Comparison of ENCODE assay signal across 10 mouse cellular contexts in genomic region chr14:21087390-21088060, GRCm38 (mm10). TPM values are rescaled to one million over a fixed set of nuclear protein-coding genes. Genes with fewer than 3 reads are reported as not detected.
DNase-seq lines count a peak whose midpoint lies in the region; ATAC-seq and TF ChIP-seq lines count a peak whose summit lies in the region.
"Had no signal": no experiment of that assay in that cellular context is flagged by ENCODE, and none has a peak within 500 bp of the region (broad histone marks: within the 10 kb centered on the region; RNA-seq: fewer than 3 reads in every experiment).

No protein-coding gene starts in this region.

- H3K9ac ChIP-seq in hindbrain, embryonic 13.5 days = no peak overlapping the region
- H3K9ac ChIP-seq in liver, embryonic 12.5 days = no peak overlapping the region

- H3K27ac ChIP-seq in kidney, adult 2 months (ENCODE audit: insufficient read depth, low read depth, low read length) = no peak overlapping the region
- peak overlapping the region; percentile 85 for H3K27ac ChIP-seq in embryonic facial prominence, embryonic 10.5 days (replicated peaks)
- H3K27ac ChIP-seq in hindbrain, embryonic 13.5 days = peak overlapping the region; percentile 18; the same call in 1 of the 2 replicates
- H3K27ac ChIP-seq in liver, embryonic 12.5 days = peak overlapping the region; percentile 38; the same call in 1 of the 2 replicates

- no peaks in the 10 kb centered on the region; the same call in 1 of the 2 replicates for H3K36me3 ChIP-seq in kidney, adult 2 months (ENCODE audit: control insufficient read depth, insufficient read depth, low read length)
- H3K36me3 ChIP-seq in embryonic facial prominence, embryonic 10.5 days (replicated peaks) = peaks cover 8% of the 10 kb centered on the region
- H3K36me3 ChIP-seq in hindbrain, embryonic 13.5 days = no peaks in the 10 kb centered on the region
- peaks cover 6% of the 10 kb centered on the region for H3K36me3 ChIP-seq in liver, embryonic 12.5 days

- peak; percentile 65 for DNase-seq in kidney, adult 2 months
- DNase-seq in kidney, adult 18-20 months = no peak
- peak; percentile 51 for DNase-seq in embryonic facial prominence, embryonic 10.5 days (ENCODE audit: low spot score)
- DNase-seq in ovary, adult 18-20 months (ENCODE audit: low spot score) = no peak
- DNase-seq in left cerebral cortex, postnatal 36 days (ENCODE audit: low spot score in 2 of 2) = no peak

- peaks cover 17% of the 10 kb centered on the region for H3K4me1 ChIP-seq in kidney, adult 2 months (ENCODE audit: control insufficient read depth, insufficient read depth, low read length)
- peaks cover 37% of the 10 kb centered on the region for H3K4me1 ChIP-seq in embryonic facial prominence, embryonic 10.5 days
- peaks cover 13% of the 10 kb centered on the region for H3K4me1 ChIP-seq in hindbrain, embryonic 13.5 days (replicated peaks)
- H3K4me1 ChIP-seq in liver, embryonic 12.5 days = peaks cover 71% of the 10 kb centered on the region

- no peaks in the 10 kb centered on the region for H3K9me3 ChIP-seq in embryonic facial prominence, embryonic 10.5 days
- H3K9me3 ChIP-seq in hindbrain, embryonic 13.5 days = no peaks in the 10 kb centered on the region
- no peaks in the 10 kb centered on the region for H3K9me3 ChIP-seq in liver, embryonic 12.5 days (replicated peaks)
- H3K9me3 ChIP-seq: megakaryocyte, embryonic 14.5 days had no signal

- no peak for TF ChIP-seq POLR2A in kidney, adult 2 months (IDR thresholded peaks at IDR 0.05; ENCODE audit: low read depth, low read length)

- no peak overlapping the region for H3K4me3 ChIP-seq in kidney, adult 2 months (ENCODE audit: insufficient read depth, low read depth, low read length)
- peak overlapping the region; percentile 24; the same call in 1 of the 2 replicates for H3K4me3 ChIP-seq in embryonic facial prominence, embryonic 10.5 days
- no peak overlapping the region for H3K4me3 ChIP-seq in hindbrain, embryonic 13.5 days
- no peak overlapping the region for H3K4me3 ChIP-seq in liver, embryonic 12.5 days
- H3K4me3 ChIP-seq: megakaryocyte, embryonic 14.5 days had no signal

- TF ChIP-seq CTCF in kidney, adult 2 months (conservative IDR thresholded peaks at IDR 0.05; ENCODE audit: insufficient read depth, insufficient read length, low read depth, low read length) = no peak

- no peak overlapping the region for H3K4me2 ChIP-seq in hindbrain, embryonic 13.5 days
- H3K4me2 ChIP-seq in liver, embryonic 12.5 days = no peak overlapping the region

- WGBS in kidney, adult 2 months = 55% methylated on average over 4 of the region's 4 CpGs
- WGBS in embryonic facial prominence, embryonic 10.5 days = 45% methylated on average over 4 of the region's 4 CpGs
- WGBS in hindbrain, embryonic 13.5 days = 66% methylated on average over 4 of the region's 4 CpGs
- WGBS in liver, embryonic 12.5 days (ENCODE audit: insufficient replicate concordance) = 64% methylated on average over 4 of the region's 4 CpGs

- no peaks in the 10 kb centered on the region for H3K27me3 ChIP-seq in kidney, adult 2 months (replicated peaks; ENCODE audit: control insufficient read depth, insufficient read depth, low read length)
- no peaks in the 10 kb centered on the region for H3K27me3 ChIP-seq in embryonic facial prominence, embryonic 10.5 days (replicated peaks; ENCODE audit: low read depth, poor library complexity, severe bottlenecking)
- no peaks in the 10 kb centered on the region for H3K27me3 ChIP-seq in hindbrain, embryonic 13.5 days
- H3K27me3 ChIP-seq in liver, embryonic 12.5 days (replicated peaks) = no peaks in the 10 kb centered on the region
- H3K27me3 ChIP-seq: megakaryocyte, embryonic 14.5 days; Patski had no signal

- ATAC-seq in hindbrain, embryonic 13.5 days (ENCODE audit: low FRiP score) = no peak
- ATAC-seq in liver, embryonic 12.5 days = no peak
- ATAC-seq in activated CD4-positive, CD25-positive, alpha-beta regulatory T cell, adult 4 months = no peak
- ATAC-seq: Patski had no signal

- intact Hi-C loops in left cerebral cortex, postnatal 36 days (cut with DNase I) = no loop called here

RNA-seq across cellular contexts. Expression of gene Adk, which starts 35.2 kb away (rescaled TPM):
- polyA plus RNA-seq in kidney, adult 2 months (2012; rRNA removed) = 92.5 and 121 TPM in 2 replicates
- polyA plus RNA-seq in embryonic facial prominence, embryonic 10.5 days (2016; fragmentation: Nextera tagmentation; extraction: Ambion mirVana) = 171 and 175 TPM in 2 replicates
- 42.2 and 42.3 TPM in 2 replicates for polyA plus RNA-seq in hindbrain, embryonic 13.5 days (2015; fragmentation: Nextera tagmentation; extraction: Ambion mirVana)
- polyA plus RNA-seq in liver, embryonic 12.5 days (2016; fragmentation: Nextera tagmentation; extraction: Ambion mirVana) = 195 and 206 TPM in 2 replicates
- polyA plus RNA-seq in activated CD4-positive, CD25-positive, alpha-beta regulatory T cell, adult 4 months (2017; shearing (Covaris generic)) = 100 to 1,000 TPM; 125 to 151 TPM
- total RNA-seq in left cerebral cortex, postnatal 36 days (2021) = 10 to 100 TPM; 63.6 to 66.2 TPM

RNA-seq across cellular contexts. Expression of gene Ap3m1, which starts 35.2 kb away (rescaled TPM):
- polyA plus RNA-seq in kidney, adult 2 months (2012; rRNA removed) = 23.5 and 25.5 TPM in 2 replicates
- 84.8 and 87.7 TPM in 2 replicates for polyA plus RNA-seq in embryonic facial prominence, embryonic 10.5 days (2016; fragmentation: Nextera tagmentation; extraction: Ambion mirVana)
- polyA plus RNA-seq in hindbrain, embryonic 13.5 days (2015; fragmentation: Nextera tagmentation; extraction: Ambion mirVana) = 92.4 and 94.5 TPM in 2 replicates
- 42.9 and 43.4 TPM in 2 replicates for polyA plus RNA-seq in liver, embryonic 12.5 days (2016; fragmentation: Nextera tagmentation; extraction: Ambion mirVana)
- 10 to 100 TPM; 69.8 to 80.2 TPM for polyA plus RNA-seq in activated CD4-positive, CD25-positive, alpha-beta regulatory T cell, adult 4 months (2017; shearing (Covaris generic))
- total RNA-seq in left cerebral cortex, postnatal 36 days (2021) = 10 to 100 TPM; 61.7 to 62.0 TPM

Comparison
In these comparisons a context has a peak if more than half of its experiments do, and no peak if none do; other contexts are left out.
1. DNase-seq: peak in kidney, adult 2 months (single experiment) and embryonic facial prominence, embryonic 10.5 days (single experiment); none in kidney, adult 18-20 months (single experiment), ovary, adult 18-20 months (single experiment) and left cerebral cortex, postnatal 36 days (0 of 2).